Mouse (Mus musculus): ENCODE measurements around the gene Ppp4r1.

- no peak for TF ChIP-seq POLR2A (IDR thresholded peaks at IDR 0.05; ENCODE audit: borderline replicate concordance, control insufficient read depth, low read depth, low read length)
- TF ChIP-seq CTCF (IDR thresholded peaks at IDR 0.05; ENCODE audit: control insufficient read depth, insufficient read depth, low read length), result no peak
Measured at GRCm38 (mm10) chr17:65820197-65820596, 37.8 kb downstream of the Ppp4r1 start.

Data from bone marrow, adult 2 months (tissue).